Mouse (Mus musculus) brain, embryonic 14.5 days (tissue): ENCODE results near the gene Macrod2.

Source experiments
- CTCF ChIP-seq: fragments of 200-500 bp; IDR thresholded peaks from 2 replicates; pipeline ENCODE4 v1.5.1; 2012; ENCODE audit warnings: inconsistent platforms, mild to moderate bottlenecking, moderate library complexity, borderline replicate concordance; ENCODE audit not compliant: insufficient read depth, insufficient read length; ENCODE audit errors: extremely low read depth
- POLR2A ChIP-seq: fragments of 200-500 bp; IDR thresholded peaks from 2 replicates; pipeline ENCODE4 v1.6.1; 2012; ENCODE audit warnings: mild to moderate bottlenecking, inconsistent platforms, borderline replicate concordance; ENCODE audit not compliant: poor library complexity, insufficient read depth, insufficient read length, severe bottlenecking; ENCODE audit errors: extremely low read depth

DNA sequence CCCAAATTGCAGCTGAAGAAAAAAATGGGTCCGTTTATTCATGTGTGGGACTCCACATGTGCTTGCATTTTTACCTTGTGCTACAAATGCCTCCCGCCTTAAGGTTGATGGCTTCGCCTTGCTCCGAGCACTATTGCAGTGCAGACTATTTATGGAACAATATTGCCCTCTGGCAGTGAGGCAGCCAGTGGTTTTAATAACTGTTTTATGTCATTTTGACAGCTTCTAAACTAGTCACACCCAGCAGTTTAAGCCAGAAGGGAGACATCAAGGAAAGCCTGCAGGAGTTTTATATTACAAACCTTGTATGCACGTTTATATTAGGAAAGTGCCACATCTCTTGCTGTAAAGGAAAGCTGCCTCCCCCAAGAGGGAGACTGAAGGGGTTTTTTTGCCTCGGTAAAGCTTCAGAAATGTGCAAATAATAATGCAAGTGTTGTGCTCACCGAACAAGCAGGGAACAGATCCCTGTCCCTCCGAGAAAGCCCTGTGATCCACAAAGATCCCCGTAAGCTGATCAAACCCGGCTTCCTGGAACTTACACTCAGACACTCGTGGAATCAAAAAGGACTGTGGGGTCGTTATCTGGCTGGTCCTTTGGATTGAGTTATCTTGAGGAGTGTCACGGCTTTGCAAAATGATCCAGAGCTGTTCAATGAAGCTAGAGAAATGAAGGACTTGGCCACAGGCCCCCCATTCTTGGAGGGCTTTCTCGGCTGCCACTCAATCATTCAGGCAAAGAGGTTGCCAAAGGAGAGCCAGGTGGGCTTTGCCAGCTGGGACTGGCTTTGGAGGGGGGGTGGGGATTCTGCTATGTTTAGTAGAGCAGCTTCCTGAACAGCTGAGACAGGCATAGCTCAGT, 1663.0 kb downstream of the Macrod2 start:
- TF ChIP-seq POLR2A, result no peak
- TF ChIP-seq CTCF, result peak; percentile 28; the same call in 1 of the 2 replicates
